Mouse (Mus musculus): ENCODE results near the gene Dgkb.

The Dgkb gene

DNA sequence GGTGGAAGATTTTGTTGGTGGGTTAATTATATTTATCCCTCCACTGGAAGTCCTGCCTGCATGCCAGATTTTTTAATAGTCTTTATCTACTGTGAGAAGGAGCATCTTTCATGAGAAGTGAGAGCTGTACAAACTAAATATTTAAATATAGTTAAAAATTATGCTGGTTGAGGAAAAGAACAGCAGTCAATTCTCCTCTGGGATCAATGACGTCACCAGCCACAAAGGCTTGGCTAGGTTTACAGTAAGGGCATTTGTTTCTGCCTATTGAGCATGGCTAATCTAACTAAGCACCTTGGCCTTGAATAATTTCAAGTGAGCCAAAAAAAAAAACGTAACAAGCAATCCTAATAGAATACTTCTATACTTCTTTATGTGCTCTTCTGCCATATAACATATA lies 554.1 kb downstream of the Dgkb start:
- DNase-seq (ENCODE audit: low spot score in 2 of 2) = no peak

DNA sequence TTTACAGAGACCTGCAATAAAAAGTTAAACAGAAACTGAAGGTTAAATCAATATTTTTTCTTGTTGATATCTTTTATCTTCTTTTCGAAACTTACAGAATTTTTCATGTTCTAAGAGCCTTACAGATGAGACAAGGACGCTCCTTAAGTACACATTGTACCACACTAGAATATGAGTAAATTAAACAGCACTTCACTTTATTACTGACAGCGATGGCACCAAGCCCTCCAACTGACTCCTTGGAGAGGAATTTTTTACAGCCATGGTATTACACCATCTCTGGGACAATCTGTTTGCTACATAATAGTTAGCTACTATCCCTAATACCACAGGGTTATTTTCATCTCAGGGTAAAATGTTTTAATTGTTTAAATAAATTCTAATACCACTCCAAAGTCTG lies 556.6 kb downstream of the Dgkb start:
- no peak for DNase-seq (ENCODE audit: low spot score in 2 of 2)

DNA sequence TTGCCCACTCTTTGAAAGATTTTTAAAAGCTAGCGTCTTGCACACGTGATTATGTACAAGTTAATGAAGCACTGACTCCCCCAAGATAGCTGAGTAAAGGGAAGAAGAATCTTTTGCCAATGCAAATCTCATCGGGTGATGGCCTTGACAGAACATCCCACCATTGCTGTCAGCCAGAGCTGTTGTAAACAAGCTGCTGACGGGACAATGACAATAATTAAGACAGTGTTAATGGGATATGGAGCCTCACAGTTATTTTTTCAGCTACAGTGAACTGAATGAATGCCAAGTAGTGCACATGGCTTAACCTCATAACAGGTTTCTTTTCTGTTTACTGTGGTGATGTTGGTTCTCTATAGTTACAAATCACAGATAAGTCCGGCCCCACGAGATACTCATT lies 568.4 kb downstream of the Dgkb start:
- DNase-seq (ENCODE audit: low spot score in 2 of 2) = no peak

DNA sequence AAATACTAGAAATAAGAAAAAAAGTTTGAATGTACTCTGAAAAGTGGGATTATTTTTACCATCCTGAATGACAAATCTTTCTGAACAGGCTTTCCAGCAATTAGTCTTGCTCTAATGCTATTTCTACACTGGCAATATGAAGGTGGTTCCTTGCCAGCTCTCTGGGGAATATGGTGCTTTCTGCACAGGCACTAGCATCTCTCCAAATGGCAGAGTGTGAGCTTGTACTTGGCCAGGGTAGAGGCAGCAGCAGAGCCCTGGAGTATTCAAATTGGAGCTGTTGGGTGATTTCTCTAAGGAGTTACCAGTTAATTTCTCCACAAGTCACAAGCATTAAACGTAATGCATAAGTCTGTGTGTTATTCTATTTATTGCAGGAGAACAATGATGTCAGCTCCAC lies 569.5 kb downstream of the Dgkb start:
- DNase-seq (ENCODE audit: low spot score in 2 of 2) = peak in 1 of 2 experiments; percentile 54

DNA sequence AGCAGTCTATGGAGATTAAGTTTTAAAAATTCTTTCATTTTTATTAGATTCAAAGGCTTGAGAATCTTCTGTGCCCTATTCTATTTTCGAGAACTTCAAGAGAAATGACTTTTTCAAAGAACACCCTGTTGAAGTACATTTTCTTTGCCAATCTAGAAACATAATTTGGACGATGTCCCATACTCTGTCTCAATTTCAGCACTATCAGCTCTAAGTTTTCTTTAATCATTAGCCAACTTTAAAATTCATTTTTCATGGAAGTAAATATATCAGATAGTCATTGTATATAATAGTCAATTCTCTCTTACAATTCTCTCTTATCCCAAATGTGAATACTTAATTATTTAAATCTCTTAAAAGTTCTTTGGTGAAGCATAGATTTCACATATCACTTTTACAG lies 570.1 kb downstream of the Dgkb start:
- DNase-seq (ENCODE audit: low spot score in 2 of 2) = no peak

DNA sequence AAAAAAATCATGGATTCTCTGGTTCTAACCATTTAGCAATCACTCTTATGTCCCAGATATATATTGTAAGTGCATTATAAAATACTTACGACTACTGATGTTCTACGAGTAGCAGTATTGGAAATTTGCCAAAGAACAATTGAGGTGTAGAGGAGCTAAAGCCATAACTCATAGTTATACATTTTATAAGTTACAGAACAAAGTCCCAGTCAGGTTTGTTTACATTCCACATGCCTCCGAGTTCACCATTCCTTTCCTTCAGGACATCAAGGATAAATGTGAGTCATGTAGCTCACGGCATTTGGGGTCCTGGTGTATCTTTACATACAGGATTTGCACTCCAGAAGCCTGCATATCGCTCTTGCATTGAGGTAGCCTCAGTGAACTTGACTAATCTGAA lies 570.7 kb downstream of the Dgkb start:
- DNase-seq (ENCODE audit: low spot score in 2 of 2) = no peak

DNA sequence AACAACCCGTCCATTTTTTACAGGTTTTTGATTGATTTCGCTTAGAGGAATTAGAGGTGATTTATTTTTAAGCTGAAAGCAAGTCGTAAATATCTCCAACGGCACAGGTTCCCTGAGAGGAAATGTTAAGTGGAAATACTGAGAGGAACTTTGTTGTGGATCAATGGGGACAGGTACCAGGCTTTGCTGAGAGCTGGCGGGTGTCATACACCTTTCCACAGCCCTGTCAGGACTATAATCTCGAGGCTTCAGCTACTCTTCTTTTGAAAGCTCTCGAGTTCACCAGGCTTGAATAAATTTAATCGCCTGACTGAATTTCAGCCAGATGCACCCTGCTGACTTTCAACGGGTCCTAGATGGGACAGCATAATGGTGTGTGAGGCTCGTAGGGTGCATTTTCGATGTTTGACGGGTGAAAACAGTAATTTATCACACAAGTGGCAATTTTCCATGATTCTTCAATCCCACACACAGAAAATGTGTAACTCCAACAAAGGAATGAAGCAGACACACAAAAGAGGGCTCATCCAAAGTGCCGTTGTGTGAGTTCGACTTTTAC lies 580.3 kb downstream of the Dgkb start:
- DNase-seq (ENCODE audit: low spot score in 2 of 2) = no peak

DNA sequence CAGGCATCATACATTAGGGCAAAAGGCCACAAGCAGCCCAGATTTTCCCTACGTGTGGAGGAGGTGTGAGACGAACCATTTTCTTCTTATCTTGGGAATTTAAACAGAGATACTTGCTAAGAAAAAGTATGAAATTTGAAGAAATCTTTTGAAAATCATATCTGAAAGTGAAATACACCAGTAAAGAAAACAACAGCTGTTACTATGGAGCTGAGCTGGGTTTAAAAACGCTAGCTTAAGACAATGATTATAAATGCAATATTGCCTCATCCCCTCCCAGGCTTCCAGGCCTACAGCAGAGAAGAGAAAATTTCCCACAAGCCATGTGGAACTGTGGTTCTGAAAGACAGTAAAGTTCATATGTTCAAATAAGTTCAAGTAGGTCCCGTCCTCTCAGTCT lies 582.6 kb downstream of the Dgkb start:
- peak in 1 of 2 experiments; percentile 16 for DNase-seq (ENCODE audit: low spot score in 2 of 2)

DNA sequence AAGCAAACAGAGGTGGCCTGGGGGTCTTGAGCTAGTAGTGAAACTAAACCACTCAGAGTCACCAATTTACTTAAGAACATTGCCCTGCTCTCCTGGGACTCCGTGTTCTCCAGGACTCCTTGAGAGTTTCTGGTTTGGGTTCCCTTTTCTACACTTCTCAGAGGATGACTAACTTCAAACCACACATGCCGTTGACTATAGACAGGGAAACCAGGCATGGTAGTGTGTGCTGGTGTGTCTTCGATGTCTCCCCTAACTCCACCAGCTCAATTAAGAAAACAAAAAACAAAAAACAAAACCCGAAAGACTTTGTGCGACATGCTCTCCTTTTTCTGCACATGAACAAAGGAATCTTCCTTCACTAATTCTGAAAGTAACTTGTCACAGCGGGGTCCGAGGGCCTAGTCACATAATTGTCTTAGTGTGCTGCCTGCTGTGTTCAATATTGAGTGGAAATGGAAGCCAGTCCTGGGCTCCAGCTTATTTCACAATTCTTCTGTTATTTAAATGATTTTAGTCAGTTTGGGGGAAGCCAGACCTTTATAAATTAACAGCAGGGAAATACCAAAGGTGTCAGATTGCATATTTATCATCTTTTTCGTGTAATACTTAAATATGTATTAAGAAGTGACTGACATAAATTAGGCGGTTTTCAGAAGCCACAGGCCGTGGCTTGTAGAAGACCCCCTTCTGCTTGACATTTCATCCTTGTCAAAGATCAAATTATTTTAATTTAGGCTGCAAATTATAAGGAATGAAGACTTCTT lies 618.0 kb downstream of the Dgkb start:
- DNase-seq (ENCODE audit: low spot score in 2 of 2) = no peak

DNA sequence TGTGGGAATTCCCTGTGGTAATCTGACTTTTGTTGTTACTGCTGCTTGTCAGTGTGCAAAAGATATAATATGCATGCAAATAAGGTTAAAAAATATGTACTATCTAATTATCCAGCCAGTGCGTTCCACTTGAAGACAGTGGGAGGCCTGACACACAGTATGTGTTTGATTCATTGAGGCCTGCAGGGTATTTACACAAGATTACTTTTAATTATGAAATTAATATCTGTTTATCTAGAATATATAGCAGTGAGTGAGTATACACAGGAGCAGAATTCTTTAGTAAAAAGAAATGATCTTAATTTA lies 618.6 kb downstream of the Dgkb start:
- no peak for DNase-seq (ENCODE audit: low spot score in 2 of 2)

DNA sequence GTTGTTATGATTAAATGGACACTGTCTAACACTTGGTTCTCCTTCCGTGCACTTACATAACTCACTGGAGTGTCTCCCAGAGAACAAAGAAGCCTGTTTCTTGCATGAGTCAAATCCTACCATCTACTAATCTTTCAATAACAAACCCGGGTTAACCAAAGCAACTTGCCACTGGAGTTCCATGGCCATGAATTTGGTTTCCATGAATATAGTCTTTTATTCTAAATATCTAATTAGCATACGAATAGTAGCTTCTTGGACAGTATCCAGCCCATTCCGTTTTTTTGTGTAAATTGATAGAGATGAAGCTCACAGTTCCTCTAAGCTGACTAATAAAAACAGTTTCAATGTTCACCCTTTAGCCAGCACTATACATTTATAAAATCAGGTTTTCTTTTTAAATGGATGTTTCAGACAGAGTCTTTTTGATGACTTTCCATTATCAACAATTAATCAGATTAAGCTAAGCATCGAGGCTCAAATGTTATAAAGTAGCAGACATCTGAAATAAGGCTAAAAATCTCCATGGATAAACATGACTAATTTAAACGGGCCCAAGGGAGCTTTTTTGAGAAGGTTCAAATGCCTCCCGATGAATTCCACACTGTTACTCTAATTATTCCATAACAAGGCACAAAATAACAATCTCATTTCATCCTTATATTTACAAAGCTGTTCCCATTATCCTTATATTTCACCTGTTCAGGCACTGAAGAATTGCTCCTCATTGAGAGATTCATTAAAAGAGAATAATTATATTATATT lies 633.0 kb downstream of the Dgkb start:
- no peak for DNase-seq (ENCODE audit: low spot score in 2 of 2)

DNA sequence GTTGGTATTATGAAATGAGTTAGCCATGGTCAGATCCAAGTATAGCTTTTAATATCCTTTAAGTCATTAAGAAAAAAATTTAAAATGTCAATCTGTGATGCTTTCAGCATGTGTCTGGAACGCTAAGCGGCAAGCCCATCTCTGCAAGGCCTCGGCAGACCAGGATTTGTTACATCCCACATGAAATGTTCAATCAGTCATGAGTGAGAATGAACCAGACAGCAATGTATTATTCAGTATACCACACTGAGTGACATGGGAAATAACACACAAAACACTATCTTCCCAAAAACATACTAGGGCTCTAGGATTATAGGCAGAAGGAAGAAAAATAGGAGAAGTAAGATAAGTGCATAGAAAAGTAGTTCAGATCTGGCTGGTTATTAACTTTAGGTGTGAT lies 634.2 kb downstream of the Dgkb start:
- DNase-seq (ENCODE audit: low spot score in 2 of 2) = no peak

DNA sequence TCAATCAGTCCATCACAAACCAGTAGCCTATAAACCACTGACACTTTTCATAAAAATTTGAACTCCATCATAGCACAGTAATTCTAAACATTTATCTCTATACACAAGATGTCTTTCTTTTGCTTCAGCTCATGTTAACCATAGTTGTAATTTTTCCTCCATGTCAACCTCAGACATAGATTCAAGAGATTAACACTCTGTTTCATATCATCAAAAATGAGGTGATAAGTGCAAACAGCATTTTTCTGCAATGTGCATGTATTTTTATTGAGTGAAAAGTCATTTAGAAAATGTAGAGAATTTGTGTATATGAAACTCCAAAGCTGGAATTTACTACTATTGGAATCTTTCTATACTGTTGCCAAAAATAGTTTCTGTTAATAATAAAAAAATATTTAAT lies 650.7 kb downstream of the Dgkb start:
- no peak for DNase-seq (ENCODE audit: low spot score in 2 of 2)

DNA sequence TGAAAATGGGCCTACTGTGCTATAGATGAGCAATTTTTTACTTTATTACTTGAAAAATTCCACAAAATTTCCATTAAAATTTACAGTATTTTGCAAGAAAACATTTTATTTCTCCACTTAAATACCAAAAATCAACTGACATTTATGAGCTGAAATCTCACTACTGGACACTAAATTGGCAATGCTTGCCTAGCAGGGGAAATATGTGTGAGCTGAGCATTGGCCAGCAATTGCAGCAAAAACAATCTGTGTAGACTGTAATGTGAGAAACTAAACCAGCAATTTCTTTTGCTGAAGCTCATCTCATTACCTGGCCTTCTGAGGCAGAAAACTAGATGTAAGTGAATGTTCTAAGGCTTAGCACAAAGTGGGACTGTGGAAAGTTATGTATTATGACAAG lies 651.1 kb downstream of the Dgkb start:
- no peak for DNase-seq (ENCODE audit: low spot score in 2 of 2)

DNA sequence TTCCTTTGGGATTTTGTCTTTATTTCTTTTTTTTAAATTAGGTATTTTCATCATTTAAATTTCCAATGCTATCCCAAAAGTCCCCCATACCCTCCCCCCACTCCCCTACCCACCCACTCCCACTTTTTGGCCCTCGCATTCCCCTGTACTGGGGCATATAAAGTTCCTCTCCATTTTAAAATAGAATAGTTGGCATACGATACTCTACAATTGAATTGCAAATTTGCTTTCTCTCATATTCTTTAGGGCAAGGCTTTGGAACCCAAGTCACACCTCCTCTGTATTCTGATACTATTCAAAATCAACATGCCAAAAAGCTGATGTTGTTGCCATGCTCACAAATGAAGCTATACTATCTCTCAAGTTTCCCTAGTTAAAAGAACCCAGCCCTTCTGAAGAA lies 679.7 kb downstream of the Dgkb start:
- DNase-seq (ENCODE audit: low spot score in 2 of 2) = no peak

DNA sequence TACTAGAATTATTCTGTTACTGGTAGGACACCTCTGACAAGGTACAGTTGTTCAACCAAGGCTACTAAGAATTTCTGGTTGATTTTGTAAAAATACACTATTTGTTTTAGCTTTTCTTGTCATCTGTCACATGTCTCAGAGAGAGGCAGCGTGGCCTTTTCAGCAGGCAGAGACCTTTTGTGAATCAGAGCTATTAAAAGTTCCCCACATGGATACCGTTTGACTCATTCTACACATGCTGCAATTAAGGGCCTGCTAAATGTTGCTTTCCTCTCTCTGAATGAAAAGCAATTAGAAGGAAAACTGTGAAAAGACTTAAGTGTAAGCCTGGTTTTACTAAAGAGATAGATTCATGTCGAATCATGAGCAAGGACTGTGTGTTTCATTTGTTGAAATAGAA lies 683.4 kb downstream of the Dgkb start:
- DNase-seq (ENCODE audit: low spot score in 2 of 2) = no peak

DNA sequence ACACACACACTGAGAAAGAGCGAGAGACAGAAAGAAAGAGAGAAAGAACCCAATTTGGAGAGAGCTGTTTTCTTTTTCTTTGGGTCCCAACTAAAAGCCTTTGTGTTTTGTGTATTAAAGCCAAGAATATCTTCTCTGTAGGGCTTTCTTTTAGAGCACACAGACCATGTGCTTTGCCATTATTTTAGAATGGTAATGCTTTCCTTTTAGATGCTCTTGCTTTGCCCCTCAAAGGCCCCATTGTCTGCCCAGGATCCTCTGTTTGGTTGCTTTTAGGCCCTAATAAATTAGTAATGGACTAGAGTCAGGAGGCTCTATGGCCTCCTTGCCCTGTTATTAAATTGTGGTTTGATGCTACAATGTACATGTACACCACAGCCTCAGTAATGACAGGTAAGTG lies 690.7 kb downstream of the Dgkb start:
- DNase-seq (ENCODE audit: low spot score in 2 of 2) = no peak

DNA sequence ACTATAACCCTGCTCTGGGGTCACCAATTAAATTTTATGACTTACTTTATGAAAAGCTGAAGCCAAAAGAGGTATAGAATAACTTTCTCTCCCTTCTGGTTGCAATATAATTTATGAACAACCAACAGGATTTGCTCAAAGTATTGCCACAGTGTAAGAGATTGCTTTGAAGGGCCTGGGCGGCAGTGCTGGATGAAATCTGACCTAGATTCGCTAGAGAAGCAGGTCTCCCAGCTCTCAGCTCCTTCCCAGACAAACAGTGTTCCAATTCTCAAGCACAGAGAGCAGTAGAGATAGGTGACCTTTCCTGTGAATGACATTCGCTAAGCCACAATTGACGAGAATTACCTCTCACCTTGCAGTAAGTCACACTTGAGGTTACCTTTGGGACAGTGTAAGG lies 727.9 kb downstream of the Dgkb start:
- DNase-seq (ENCODE audit: low spot score in 2 of 2) = no peak

DNA sequence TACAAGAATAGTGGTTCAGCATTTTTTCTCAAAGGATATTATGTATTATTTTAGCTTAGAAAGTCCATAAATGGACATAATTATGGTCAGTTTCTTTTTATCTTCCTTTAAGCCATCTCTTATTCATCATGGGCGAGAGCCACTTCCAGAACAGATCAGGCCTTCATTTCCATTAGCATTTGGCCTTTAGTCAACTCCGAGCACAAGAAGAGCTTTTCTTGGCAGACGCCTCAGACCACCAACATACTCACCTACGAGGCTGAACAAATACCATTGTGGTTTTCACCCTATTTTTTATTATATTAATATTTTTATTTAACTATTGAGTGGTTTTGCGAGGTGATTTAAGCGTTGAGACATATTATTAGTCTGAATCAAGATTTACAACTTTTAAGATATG lies 759.6 kb downstream of the Dgkb start:
- no peak for DNase-seq (ENCODE audit: low spot score in 2 of 2)

DNA sequence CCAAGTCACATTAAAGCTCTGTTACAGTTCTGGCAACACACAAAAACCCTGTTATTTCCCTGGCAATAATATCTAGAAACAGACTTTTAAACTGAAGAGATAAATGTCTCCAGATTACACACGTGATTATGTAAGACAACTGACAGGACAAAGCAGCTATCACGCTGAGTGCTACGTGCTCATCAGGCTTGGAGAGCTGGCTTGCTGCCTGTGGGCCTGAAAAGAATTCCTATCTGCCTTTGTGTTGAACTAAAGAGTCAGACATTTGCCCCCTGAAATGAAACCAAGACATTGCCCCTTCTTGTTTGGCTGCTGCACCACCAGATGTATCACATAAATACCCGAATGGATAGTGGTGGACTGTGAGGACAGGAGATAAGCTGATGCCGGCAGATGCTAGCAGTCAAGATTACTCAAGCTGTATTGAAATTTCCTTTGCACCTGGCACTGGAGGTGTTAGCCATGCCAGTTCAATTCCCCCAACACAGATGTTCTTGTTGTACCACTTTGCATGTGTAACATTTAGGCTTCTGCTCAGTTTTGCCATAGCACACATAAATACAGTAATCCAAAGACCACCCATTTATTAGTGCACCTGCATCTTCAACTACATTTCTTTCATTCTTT lies 761.8 kb downstream of the Dgkb start:
- no peak for DNase-seq (ENCODE audit: low spot score in 2 of 2)

DNA sequence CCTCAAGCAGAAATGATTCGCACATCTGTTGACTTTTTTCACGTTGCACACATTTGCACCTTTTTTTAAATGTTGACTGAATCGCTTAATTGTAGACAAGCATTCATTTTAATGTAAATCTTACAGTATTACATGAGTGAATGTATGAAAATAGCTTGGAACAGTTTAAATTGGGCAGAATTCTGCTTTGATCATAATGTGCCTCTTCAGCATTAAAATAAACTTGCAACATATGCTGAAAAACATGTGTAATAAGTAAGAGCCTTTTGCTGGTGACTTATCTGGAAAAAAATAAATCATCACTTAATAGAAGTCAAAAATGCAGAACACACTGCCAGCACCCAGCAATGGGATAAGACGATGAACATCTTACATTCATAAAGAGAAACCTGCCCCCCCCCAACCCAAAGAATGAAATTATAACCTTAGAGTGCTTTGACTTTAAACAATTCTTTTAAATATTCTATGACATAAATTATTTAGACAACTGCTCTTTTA lies 768.9 kb downstream of the Dgkb start:
- DNase-seq (ENCODE audit: low spot score in 2 of 2) = no peak

DNA sequence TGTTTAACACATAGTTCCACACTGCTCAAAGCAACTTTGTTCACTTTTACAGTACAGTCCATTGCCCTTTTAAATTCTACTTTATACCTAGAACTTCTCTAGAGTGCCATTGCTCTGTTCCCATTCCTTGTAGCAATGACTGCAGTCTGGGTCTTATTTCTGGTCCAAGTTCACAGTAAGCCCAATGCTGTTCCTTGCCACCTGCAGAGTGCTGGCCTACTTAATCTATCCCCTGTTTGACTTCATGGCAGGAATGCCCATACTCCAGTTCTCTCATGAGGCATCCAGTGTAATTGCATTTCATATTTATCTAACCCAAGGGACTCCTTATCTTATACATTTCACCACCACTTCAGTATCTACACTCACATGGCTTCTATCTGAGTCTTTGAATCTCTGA lies 772.4 kb downstream of the Dgkb start:
- DNase-seq (ENCODE audit: low spot score in 2 of 2) = no peak

DNA sequence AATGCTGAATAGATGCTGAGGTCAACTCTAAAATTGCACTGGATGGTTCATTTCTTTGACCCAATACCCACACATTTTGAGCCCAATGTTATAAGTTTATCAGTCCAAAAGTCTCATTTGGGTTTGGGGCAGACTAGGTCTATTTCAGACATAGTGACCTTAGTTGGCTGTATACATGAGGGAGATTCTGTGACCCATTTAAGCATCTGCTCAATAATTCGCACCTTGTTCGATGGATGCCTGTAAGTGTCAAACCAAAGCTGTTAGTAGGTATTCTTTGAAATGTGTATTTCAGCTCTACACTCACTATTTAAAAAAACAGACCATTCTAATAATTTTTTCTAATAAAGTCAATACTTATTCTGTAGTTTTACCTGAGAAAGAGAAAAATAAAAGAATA lies 776.1 kb downstream of the Dgkb start:
- DNase-seq (ENCODE audit: low spot score in 2 of 2) = no peak

Measured in left cerebral cortex, adult 9 months (tissue).